Mouse (Mus musculus): ENCODE results near the gene Bmp4.

DNA sequence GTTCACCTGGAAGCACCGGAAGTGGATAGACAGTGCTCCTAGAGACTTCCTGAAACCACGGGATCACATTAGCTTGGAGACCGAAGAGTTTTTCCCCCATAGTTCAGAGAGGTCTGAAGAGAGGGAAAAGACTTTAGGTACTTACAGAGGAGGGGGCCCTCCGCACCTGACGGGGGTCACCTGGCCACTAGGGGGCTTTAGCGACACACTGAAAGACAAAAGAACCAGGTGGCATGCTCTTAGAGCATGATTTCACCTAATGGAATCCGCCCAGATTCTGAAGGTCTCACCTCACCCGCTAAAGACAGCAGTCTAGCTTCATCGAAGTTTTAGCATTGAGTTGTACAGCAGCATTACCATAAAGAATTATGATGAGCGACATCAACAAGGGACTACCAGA lies 27.3 kb downstream of the Bmp4 start:
- TF ChIP-seq CTCF (IDR thresholded peaks at IDR 0.05; ENCODE audit: low read depth) (no peak), EP300 (IDR thresholded peaks at IDR 0.05; ENCODE audit: low read depth) (no peak)

Measured in heart, postnatal 0 days (tissue).